Mouse (Mus musculus) ES-E14 (cell line): ENCODE results near the gene Zfp59. TPM values are rescaled to one million over a fixed set of nuclear protein-coding genes. Genes with fewer than 3 reads are reported as not detected.
A peak's percentile ranks its signal among the peaks of the same experiment; 100 is the strongest.

Experiments
- DNase-seq: peaks from one replicate; pipeline ENCODE4 v3.0.0-alpha.2; 2013; ENCODE audit warnings: low read depth, low spot score
- H3K27ac ChIP-seq: 2 replicates; pipeline ENCODE4 v1.5.1; 2012; ENCODE audit warnings: low read depth, mild to moderate bottlenecking, low read length, moderate library complexity, mixed read lengths; ENCODE audit not compliant: poor library complexity, insufficient read depth, severe bottlenecking
- H3K36me3 ChIP-seq: 2 replicates; pipeline ENCODE4 v1.6.1; 2012; ENCODE audit warnings: mild to moderate bottlenecking, low read length, moderate library complexity, mixed read lengths; ENCODE audit not compliant: control insufficient read depth, poor library complexity, insufficient read depth, severe bottlenecking
- H3K4me1 ChIP-seq, 2 experiments: fragments of 150-350 bp in 1 of 2; sonication (generic) in 1 of 2; 2 replicates each; pipeline ENCODE4 v1.6.1; 2012; ENCODE audit warnings: low read length in 2 of 2, mild to moderate bottlenecking in 1 of 2, mixed read lengths in 1 of 2; ENCODE audit not compliant: control insufficient read depth in 2 of 2, insufficient read depth in 2 of 2, poor library complexity in 1 of 2
- H3K4me3 ChIP-seq, 2 experiments: fragments of 150-350 bp in 1 of 2; sonication (generic) in 1 of 2; 2 replicates each; pipeline ENCODE4 v1.5.1; 2012; ENCODE audit warnings: low read length in 2 of 2, low read depth in 1 of 2, mild to moderate bottlenecking in 1 of 2, mixed read lengths in 1 of 2; ENCODE audit not compliant: insufficient read depth in 1 of 2, poor library complexity in 1 of 2, severe bottlenecking in 1 of 2
- H3K9ac ChIP-seq: 2 replicates; pipeline ENCODE4 v1.6.1; 2012; ENCODE audit warnings: low read depth, mild to moderate bottlenecking, low read length, mixed read lengths; ENCODE audit not compliant: poor library complexity, insufficient read depth, severe bottlenecking
- H3K9me3 ChIP-seq: fragments of 150-350 bp; sonication (generic); 2 replicates; pipeline ENCODE4 v1.6.1; 2012; ENCODE audit warnings: low read depth, mild to moderate bottlenecking, low read length; ENCODE audit not compliant: control insufficient read depth, insufficient read depth
- CHD2 ChIP-seq: IDR thresholded peaks from 2 replicates; pipeline ENCODE4 v1.6.1; 2014; ENCODE audit warnings: mild to moderate bottlenecking, low read depth, low read length, inconsistent platforms
- HCFC1 ChIP-seq: IDR thresholded peaks from 2 replicates; pipeline ENCODE4 v1.6.1; 2012; ENCODE audit warnings: low read length, inconsistent platforms, borderline replicate concordance; ENCODE audit not compliant: insufficient read depth
- MAFK ChIP-seq: IDR thresholded peaks from 2 replicates; pipeline ENCODE4 v1.6.1; 2014; ENCODE audit warnings: mild to moderate bottlenecking, low read depth, low read length, inconsistent platforms; ENCODE audit not compliant: insufficient read depth
- ZC3H11A ChIP-seq: IDR thresholded peaks from 2 replicates; pipeline ENCODE4 v1.6.1; 2012; ENCODE audit warnings: low read depth, mild to moderate bottlenecking, inconsistent platforms, low read length, borderline replicate concordance
- ZNF384 ChIP-seq: IDR thresholded peaks from 2 replicates; pipeline ENCODE4 v1.6.1; 2012; ENCODE audit warnings: low read depth, low read length, inconsistent platforms
- in situ Hi-C, 2 experiments: fragments of 600-800 bp; cut with MboI; formaldehyde crosslinking; loops; one replicate each; pipeline ENCODE4 v1.15.1; 2025; ENCODE audit warnings: low sequenced_read_pairs in 2 of 2, inconsistent platforms in 1 of 2; ENCODE audit not compliant: unreplicated experiment in 2 of 2
- total RNA-seq: library from RNA; depleted of rRNA; stranded (reverse); fragments of 300-350 nt; gene quantifications from 2 replicates; pipeline ENCODE4 v1.2.3, GENCODE M21; 2012

The Zfp59 gene
- total RNA-seq, 1 experiment: 16.3 TPM

GRCm38 (mm10) chr7:27818526-27819110 is 19.8 kb upstream of the Zfp59 start:
- Histone ChIP-seq H3K9ac (no peak overlapping the region), H3K9me3 (no peaks in the 10 kb centered on the region), H3K27ac (no peak overlapping the region), H3K4me3 (no peak overlapping the region), H3K4me1 (no peaks in the 10 kb centered on the region), H3K36me3 (peaks cover 11% of the 10 kb centered on the region)
- in situ Hi-C loops: no loop called here
- no peak for DNase-seq
- TF ChIP-seq CHD2 (no peak), HCFC1 (no peak), ZC3H11A (no peak), MAFK (no peak), ZNF384 (no peak)

- TF ChIP-seq ZNF384: no peak
- TF ChIP-seq CHD2: no peak
- no peak for TF ChIP-seq MAFK
- no peak for TF ChIP-seq HCFC1
- no peak for TF ChIP-seq ZC3H11A
- H3K4me1 ChIP-seq: no peaks in the 10 kb centered on the region
- in situ Hi-C loops: no loop called here
Observed at GRCm38 (mm10) chr7:27822611-27823010, 15.8 kb upstream of the Zfp59 start.

GRCm38 (mm10) chr7:27834131-27834530 is 4.3 kb upstream of the Zfp59 start:
- Histone ChIP-seq H3K27ac (no peak overlapping the region), H3K4me3 (no peak overlapping the region), H3K9me3 (no peaks in the 10 kb centered on the region), H3K4me1 (peaks cover under 1 to 2% of the 10 kb centered on the region in 2 experiments; a peak in 3 of 4 replicates), H3K36me3 (no peaks in the 10 kb centered on the region), H3K9ac (no peak overlapping the region)
- no peak for DNase-seq
- TF ChIP-seq HCFC1 (no peak), CHD2 (no peak)
- in situ Hi-C loops: no loop called here

More at GRCm38 (mm10) chr7:27822611-27823010, 15.8 kb upstream of the Zfp59 start:
- no peak overlapping the region for H3K9ac ChIP-seq
- no peak for DNase-seq
- H3K9me3 ChIP-seq: no peaks in the 10 kb centered on the region
- H3K36me3 ChIP-seq: peaks cover 3% of the 10 kb centered on the region
- H3K27ac ChIP-seq: no peak overlapping the region
- H3K4me3 ChIP-seq: no peak overlapping the region

GRCm38 (mm10) chr7:27837896-27838295 is 511 bp upstream of the Zfp59 start:
- in situ Hi-C loops: no loop called here
- H3K27ac ChIP-seq: no peak overlapping the region; the same call in 1 of the 2 replicates
- H3K9me3 ChIP-seq: no peaks in the 10 kb centered on the region
- TF ChIP-seq ZNF384: no peak
- no peak for TF ChIP-seq HCFC1
- TF ChIP-seq CHD2: no peak
- no peak for TF ChIP-seq MAFK
- no peak for TF ChIP-seq ZC3H11A
- DNase-seq: no peak
- H3K36me3 ChIP-seq: no peaks in the 10 kb centered on the region
- peaks cover 3 to 7% of the 10 kb centered on the region in 2 experiments; a peak in 3 of 4 replicates for H3K4me1 ChIP-seq
- peak overlapping the region; percentile 62; the same call in 1 of the 2 replicates for H3K9ac ChIP-seq
- H3K4me3 ChIP-seq: peak overlapping the region; percentile 86 to 92
